Mouse (Mus musculus) neural tube, embryonic 14.5 days (tissue): ENCODE data around the gene Slc13a5. TPM values are rescaled to one million over a fixed set of nuclear protein-coding genes. Genes with fewer than 3 reads are reported as not detected.

ENCODE experiments used
- ATAC-seq: fragments of 200-750 bp; cut with Nextera tagmentation; 2 replicates; pipeline ENCODE4 v1.8.0; 2017; ENCODE audit warnings: low read depth, mild to moderate bottlenecking, moderate TSS enrichment, moderate library complexity
- H3K27ac ChIP-seq: fragments of 300-500 bp; sonication (generic); 2 replicates; pipeline ENCODE4 v1.5.1; 2014; ENCODE audit warnings: low read depth, mild to moderate bottlenecking, control low read depth, low read length, moderate library complexity, mixed read lengths
- H3K27me3 ChIP-seq: fragments of 300-500 bp; sonication (generic); 2 replicates; pipeline ENCODE4 v1.6.1; 2014; ENCODE audit warnings: low read length; ENCODE audit not compliant: control insufficient read depth, insufficient read depth
- H3K36me3 ChIP-seq: fragments of 300-500 bp; sonication (generic); 2 replicates; pipeline ENCODE4 v1.6.1; 2014; ENCODE audit warnings: low read length, mixed read lengths; ENCODE audit not compliant: control insufficient read depth, insufficient read depth
- H3K4me1 ChIP-seq: fragments of 300-500 bp; sonication (generic); 2 replicates; pipeline ENCODE4 v1.6.1; 2014; ENCODE audit warnings: low read length; ENCODE audit not compliant: control insufficient read depth, insufficient read depth
- H3K4me2 ChIP-seq: fragments of 300-500 bp; sonication (generic); 2 replicates; pipeline ENCODE4 v1.6.1; 2014; ENCODE audit warnings: mild to moderate bottlenecking, low read depth, low read length, control low read depth
- H3K4me3 ChIP-seq: fragments of 300-500 bp; sonication (generic); 2 replicates; pipeline ENCODE4 v1.5.1; 2014; ENCODE audit warnings: low read depth, low read length, control low read depth, mixed read lengths
- H3K9ac ChIP-seq: fragments of 300-500 bp; sonication (generic); replicated peaks from 2 replicates; pipeline ENCODE4 v1.6.1; 2014; ENCODE audit warnings: low read depth, mild to moderate bottlenecking, control low read depth, low read length, mixed read lengths
- H3K9me3 ChIP-seq: fragments of 300-500 bp; sonication (generic); 2 replicates; pipeline ENCODE4 v1.6.1; 2016; ENCODE audit warnings: low read length; ENCODE audit not compliant: control insufficient read depth
- WGBS: fragments of 180-500 bp; shearing (Covaris S2); extraction: QIAGEN DNeasy Blood & Tissue Kit; methylation state at CpG from one replicate; pipeline ENCODE4 v1.1.7; 2014; 5-methylcytosine and 5-hydroxymethylcytosine counted together
- polyA plus RNA-seq: library from polyadenylated mRNA; unstranded; fragments of >200 nt; fragmentation: Nextera tagmentation; extraction: Ambion mirVana; gene quantifications from 2 replicates; pipeline ENCODE4 v1.2.1, GENCODE M21; 2014

The Slc13a5 gene
- polyA plus RNA-seq, 1 experiment from 2014 or later: 1.8 TPM

DNA sequence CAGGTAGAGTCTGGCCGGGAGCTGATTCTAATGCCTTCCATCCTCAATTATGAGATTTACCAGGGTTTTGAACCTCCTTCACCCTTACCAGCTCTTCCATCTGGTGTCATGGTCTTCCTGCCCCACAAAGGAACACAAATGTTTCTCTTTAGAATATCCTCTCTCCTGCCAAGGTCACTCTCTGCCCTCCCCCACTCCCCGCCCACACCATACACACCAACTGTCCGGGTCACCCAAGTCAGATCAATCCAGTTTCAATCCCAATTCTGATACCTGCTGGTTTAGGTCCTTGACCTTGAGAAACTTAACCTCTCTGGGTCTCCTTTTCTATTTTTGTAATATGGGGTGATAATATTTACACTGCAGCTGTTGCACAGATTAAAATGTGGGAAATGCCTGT is 20.5 kb upstream of the Slc13a5 start:
- no peak overlapping the region for H3K9ac ChIP-seq
- WGBS: 93% methylated on average over 3 of the region's 3 CpGs
- ATAC-seq: no peak
- H3K4me3 ChIP-seq: no peak overlapping the region
- H3K4me2 ChIP-seq: no peak overlapping the region
- H3K4me1 ChIP-seq: no peaks in the 10 kb centered on the region
- no peaks in the 10 kb centered on the region for H3K36me3 ChIP-seq
- H3K27me3 ChIP-seq: no peaks in the 10 kb centered on the region
- no peaks in the 10 kb centered on the region for H3K9me3 ChIP-seq
- H3K27ac ChIP-seq: no peak overlapping the region

DNA sequence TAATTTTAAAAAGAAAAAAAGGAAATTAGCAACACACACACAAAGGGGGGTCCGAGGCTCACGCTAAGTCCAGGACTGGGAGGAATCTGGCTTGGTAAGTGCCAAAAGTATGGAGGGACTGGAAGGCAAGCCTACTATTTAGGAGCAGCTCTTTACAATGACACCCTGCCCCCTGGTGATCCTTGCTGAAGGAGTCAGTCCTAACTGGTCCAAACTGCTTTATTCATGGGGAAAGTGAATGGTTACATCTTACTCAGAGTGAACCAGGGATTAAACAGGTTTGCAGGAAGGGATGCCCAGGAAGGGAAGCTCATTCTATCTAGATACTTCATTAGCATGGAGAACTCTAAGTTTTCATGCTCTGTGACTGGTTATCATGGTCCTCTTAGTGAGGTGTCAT is 20.1 kb upstream of the Slc13a5 start:
- WGBS: 95% methylated on average over 2 of the region's 2 CpGs
- Histone ChIP-seq H3K27ac (no peak overlapping the region), H3K9me3 (no peaks in the 10 kb centered on the region), H3K36me3 (no peaks in the 10 kb centered on the region), H3K4me3 (no peak overlapping the region), H3K9ac (no peak overlapping the region), H3K27me3 (no peaks in the 10 kb centered on the region), H3K4me2 (no peak overlapping the region), H3K4me1 (no peaks in the 10 kb centered on the region)
- ATAC-seq: no peak

DNA sequence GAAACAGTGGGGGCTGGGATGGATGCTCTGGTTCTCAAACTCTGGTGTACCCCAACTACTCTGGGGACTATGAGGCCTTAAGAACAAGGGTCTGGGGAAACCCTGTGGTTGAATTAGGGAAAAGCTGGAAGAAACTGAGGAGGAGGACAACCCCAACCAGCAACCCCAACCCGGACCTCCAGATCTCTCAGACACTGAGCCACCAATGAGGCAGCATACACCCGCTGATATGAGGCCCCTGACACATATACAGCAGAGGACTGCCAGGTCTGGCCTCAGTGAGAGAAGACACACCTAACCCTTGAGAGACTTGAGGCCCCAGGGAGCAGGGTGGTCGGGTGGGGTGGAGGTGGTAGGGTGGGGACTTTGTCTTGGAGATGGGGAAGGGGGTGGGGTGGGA is 19.6 kb upstream of the Slc13a5 start:
- Histone ChIP-seq H3K36me3 (no peaks in the 10 kb centered on the region), H3K9me3 (no peaks in the 10 kb centered on the region), H3K27ac (no peak overlapping the region), H3K9ac (no peak overlapping the region), H3K4me2 (no peak overlapping the region), H3K4me1 (no peaks in the 10 kb centered on the region), H3K27me3 (no peaks in the 10 kb centered on the region), H3K4me3 (no peak overlapping the region)
- no peak for ATAC-seq
- WGBS: 80% methylated on average over 3 of the region's 3 CpGs

DNA sequence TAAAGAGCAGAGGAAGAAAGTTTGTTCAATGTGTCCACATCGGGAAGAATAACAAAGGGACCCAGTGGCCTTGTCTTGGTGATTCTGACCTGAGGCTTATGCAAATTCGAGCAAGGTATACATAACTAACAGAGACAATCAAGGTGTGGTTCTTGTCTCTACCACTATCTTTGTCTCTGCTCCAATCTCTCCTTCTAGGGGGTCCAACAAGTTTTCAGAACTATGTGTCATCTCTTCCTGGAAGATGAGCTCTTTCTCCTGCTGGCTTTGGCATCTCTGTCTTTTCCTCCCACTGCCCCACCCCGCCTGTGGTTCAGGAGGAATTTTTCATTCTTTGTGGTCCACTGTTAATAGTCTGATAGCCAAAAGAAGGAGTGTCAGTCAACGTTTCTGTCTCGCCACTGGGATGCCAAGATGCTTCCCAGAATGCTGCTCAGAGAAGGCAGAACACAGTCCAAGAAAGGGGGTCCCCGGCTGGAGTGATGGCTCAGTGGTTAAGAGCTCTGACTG is 19.0 kb upstream of the Slc13a5 start:
- 85% methylated on average over 6 of the region's 6 CpGs for WGBS
- no peak overlapping the region for H3K4me3 ChIP-seq
- no peak for ATAC-seq

DNA sequence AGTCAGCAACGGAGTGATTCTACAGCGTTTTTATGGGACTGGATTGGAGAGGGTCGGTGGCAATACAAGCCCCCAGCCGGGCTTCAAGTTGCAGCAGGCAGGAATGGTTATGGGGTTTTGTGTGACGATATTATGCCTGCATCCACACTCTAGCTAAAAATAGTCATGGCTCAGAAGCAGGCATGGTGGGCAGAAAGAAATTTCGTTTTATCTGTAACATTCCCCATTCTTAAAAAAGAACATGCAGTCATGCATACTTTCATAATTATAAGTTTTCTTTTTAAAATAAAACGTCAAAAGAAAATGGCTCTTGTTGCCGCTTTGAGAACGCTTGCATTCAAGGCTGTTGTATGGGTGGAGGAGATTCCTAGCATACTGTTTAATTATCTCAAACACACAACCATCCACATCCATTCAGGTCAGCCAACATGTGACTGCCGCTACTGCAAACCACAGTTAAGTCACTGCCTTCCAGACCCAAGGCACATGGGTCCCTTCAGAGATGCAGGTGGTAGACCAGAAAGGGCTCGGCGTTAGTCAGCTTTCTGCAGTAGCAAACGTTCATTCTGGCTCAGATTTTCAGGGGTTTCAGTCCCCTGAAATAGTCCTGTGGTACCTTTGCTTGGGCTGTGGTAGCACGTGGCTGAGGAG is 17.6 kb upstream of the Slc13a5 start:
- ATAC-seq: no peak
- Histone ChIP-seq H3K27ac (no peak overlapping the region), H3K9me3 (no peaks in the 10 kb centered on the region), H3K27me3 (no peaks in the 10 kb centered on the region), H3K9ac (no peak overlapping the region), H3K36me3 (no peaks in the 10 kb centered on the region), H3K4me2 (no peak overlapping the region), H3K4me1 (no peaks in the 10 kb centered on the region), H3K4me3 (no peak overlapping the region)
- 87% methylated on average over 14 of the region's 14 CpGs for WGBS

More for the DNA sequence above, 19.0 kb upstream of the Slc13a5 start:
- Histone ChIP-seq H3K9ac (no peak overlapping the region), H3K27me3 (no peaks in the 10 kb centered on the region), H3K9me3 (no peaks in the 10 kb centered on the region), H3K27ac (no peak overlapping the region), H3K4me2 (no peak overlapping the region), H3K36me3 (no peaks in the 10 kb centered on the region), H3K4me1 (no peaks in the 10 kb centered on the region)

DNA sequence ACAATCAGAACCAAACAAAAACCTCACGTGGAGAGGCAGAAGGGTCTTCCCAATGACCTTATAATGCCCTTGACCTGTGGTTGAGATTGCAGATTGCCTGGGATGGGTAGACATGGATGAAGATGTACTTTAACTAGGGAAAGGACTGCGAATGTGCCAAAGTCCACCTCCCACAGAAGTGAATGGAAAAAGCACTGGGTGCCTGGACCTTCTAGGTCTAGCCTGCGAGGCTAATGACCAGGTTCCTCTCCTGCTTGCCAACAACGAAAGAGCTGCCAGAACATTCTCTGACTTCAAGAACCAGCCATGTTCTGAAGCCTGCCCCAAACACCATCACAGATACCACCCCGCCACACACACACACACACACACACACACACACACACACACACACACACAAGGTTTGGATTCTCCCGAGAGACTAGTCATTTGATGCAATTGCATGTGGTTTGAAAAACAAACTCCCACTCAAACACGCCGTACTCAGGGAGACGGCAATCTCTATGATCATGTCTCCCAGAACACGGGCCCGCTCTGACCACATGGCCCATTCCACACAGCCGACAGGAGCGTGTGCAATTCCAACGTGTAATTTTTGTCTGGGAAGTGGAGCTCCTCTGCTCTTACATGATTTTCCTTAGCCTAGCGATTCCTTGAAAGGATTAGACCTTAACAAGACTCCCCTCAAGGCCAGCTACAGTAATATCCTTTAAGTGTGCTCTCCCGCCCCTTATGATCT is 16.6 kb upstream of the Slc13a5 start:
- H3K4me1 ChIP-seq: no peaks in the 10 kb centered on the region
- H3K9me3 ChIP-seq: no peaks in the 10 kb centered on the region
- no peak overlapping the region for H3K4me3 ChIP-seq
- no peak overlapping the region for H3K9ac ChIP-seq
- H3K4me2 ChIP-seq: no peak overlapping the region
- WGBS: 85% methylated on average over 16 of the region's 16 CpGs
- H3K36me3 ChIP-seq: no peaks in the 10 kb centered on the region
- no peak overlapping the region for H3K27ac ChIP-seq
- no peaks in the 10 kb centered on the region for H3K27me3 ChIP-seq
- ATAC-seq: no peak

DNA sequence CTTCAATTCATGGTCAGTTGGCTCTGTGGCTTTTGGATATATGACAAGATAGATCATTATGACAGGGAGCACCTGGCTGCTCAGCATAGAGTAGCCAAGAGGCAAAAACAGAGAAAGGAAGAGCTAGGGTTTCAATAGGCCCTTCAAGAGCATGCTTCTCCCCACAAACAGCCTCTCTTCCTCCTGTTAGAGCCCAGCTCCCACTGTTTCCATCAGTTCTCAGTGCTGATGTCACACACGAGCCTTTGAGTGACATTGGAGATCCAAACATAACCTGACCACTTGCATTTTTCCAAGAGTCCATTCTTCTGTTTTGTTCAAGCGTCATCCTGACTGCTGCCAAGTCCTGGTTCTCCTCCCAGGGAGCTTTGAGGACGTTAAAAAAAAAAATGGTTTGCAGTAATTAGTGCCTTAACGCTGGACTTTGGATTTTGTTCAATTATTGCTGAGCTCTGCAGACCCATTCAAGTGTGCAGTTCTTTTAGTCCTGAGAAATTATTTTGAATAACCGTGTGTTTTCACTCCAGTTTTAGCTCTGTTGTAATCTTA is 14.9 kb upstream of the Slc13a5 start:
- H3K36me3 ChIP-seq: no peaks in the 10 kb centered on the region
- WGBS: 77% methylated on average over 5 of the region's 5 CpGs
- H3K9ac ChIP-seq: no peak overlapping the region
- no peak overlapping the region for H3K4me2 ChIP-seq
- H3K4me3 ChIP-seq: no peak overlapping the region
- H3K27me3 ChIP-seq: no peaks in the 10 kb centered on the region
- H3K27ac ChIP-seq: no peak overlapping the region
- ATAC-seq: no peak
- no peaks in the 10 kb centered on the region for H3K4me1 ChIP-seq
- H3K9me3 ChIP-seq: no peaks in the 10 kb centered on the region

DNA sequence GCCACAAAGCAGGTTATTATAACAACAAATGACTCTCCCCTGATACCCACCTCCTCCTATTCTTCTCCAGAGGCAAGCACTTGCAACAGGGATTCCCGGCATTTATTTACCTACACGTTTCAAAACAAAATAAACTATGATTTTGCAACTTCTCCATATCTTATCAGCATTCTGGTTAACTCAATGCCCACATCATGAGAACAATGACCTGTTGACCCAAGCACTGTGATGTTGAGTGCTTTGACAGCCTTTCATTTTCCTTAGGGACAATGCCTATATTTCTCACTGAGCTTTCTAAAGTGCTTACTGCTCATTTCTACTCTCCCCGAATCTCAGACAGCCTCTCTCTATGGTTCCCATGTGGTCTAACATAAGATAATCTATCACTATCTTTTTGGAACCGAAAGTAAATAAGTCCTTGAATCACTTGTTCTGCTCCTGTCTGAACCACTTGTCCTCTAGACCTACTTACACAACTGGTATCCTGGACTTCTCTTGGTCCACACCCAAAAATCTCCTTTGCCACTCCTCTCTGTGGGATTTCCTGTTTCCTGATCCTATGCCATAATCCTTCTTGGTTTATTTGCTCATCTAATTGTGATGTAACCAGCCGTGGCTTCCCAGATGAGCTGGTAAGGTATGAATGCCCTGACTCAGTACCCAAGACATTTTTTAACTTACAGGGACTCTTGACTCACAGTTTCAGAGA is 14.3 kb upstream of the Slc13a5 start:
- Histone ChIP-seq H3K4me2 (no peak overlapping the region), H3K9me3 (no peaks in the 10 kb centered on the region), H3K9ac (no peak overlapping the region), H3K27ac (no peak overlapping the region), H3K4me1 (no peaks in the 10 kb centered on the region), H3K4me3 (no peak overlapping the region), H3K36me3 (no peaks in the 10 kb centered on the region), H3K27me3 (no peaks in the 10 kb centered on the region)
- no peak for ATAC-seq
- WGBS: 90% methylated on average over 5 of the region's 5 CpGs

DNA sequence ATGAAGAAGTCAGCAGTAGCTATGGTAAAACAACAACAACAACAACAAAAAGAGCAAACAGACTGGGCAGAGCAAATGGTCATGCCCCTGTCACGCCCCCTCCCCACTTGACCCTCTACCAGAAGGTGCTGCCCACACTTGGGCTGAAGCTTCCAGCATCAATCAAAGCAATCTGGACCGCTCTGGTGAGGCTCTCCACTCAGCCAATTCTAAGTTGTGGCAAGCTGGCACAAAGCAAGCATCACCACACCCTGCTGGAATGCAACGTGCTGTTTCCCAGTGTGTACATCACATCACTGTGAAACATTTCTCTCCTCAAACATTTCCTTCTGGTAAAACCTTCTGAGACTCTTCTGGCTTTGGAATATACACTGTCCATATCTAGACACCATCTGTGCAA is 6.3 kb upstream of the Slc13a5 start:
- H3K4me1 ChIP-seq: no peaks in the 10 kb centered on the region
- no peaks in the 10 kb centered on the region for H3K9me3 ChIP-seq
- H3K4me2 ChIP-seq: no peak overlapping the region
- H3K27me3 ChIP-seq: no peaks in the 10 kb centered on the region
- H3K27ac ChIP-seq: no peak overlapping the region
- H3K9ac ChIP-seq: no peak overlapping the region
- H3K4me3 ChIP-seq: no peak overlapping the region
- no peak for ATAC-seq
- 73% methylated on average over 3 of the region's 3 CpGs for WGBS
- no peaks in the 10 kb centered on the region for H3K36me3 ChIP-seq
